Mouse (Mus musculus) lung, adult 2 months (tissue): ENCODE results near the gene Eid3.

Experiments
- CTCF ChIP-seq: fragments of 200-500 bp; IDR thresholded peaks from 2 replicates; pipeline ENCODE4 v1.5.1; 2011; ENCODE audit warnings: mild to moderate bottlenecking, low read length, control low read depth; ENCODE audit not compliant: insufficient read depth
- POLR2A ChIP-seq: fragments of 200-500 bp; IDR thresholded peaks from 2 replicates; pipeline ENCODE4 v1.6.1; 2011; ENCODE audit warnings: low read depth, mild to moderate bottlenecking, control low read depth, low read length, borderline replicate concordance; ENCODE audit errors: extremely low read depth

DNA sequence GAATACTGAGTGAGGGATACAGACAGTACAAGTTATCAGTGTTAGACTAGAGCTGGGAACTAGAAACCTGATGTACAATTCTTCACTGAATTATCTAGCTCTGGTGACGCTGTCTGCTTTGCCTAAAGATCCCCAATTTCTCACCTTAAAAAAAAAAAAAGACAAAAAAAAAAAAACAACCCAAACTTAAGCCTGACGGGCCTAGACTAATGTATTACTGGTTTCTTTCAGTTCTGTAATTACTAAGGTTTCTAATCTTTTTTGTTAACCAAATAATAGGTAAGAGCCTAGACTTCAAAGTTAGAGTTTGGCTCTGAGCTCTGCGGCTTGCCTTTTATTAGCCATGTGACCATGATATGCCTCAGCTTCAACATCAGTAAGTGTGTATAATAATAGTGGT is 30.5 kb upstream of the Eid3 start:
- TF ChIP-seq CTCF, result no peak
- no peak for TF ChIP-seq POLR2A
